Mouse (Mus musculus) neutrophil, adult 65 days (primary cell): ENCODE data around the gene Olfr495. TPM values are rescaled to one million over a fixed set of nuclear protein-coding genes. Genes with fewer than 3 reads are reported as not detected.

Experiments used
- total RNA-seq: library from RNA; stranded (reverse); gene quantifications from 2 replicates; pipeline ENCODE4 v1.2.4, GENCODE M21; 2023

Gene Olfr495
- not detected in 2 replicates for total RNA-seq

DNA sequence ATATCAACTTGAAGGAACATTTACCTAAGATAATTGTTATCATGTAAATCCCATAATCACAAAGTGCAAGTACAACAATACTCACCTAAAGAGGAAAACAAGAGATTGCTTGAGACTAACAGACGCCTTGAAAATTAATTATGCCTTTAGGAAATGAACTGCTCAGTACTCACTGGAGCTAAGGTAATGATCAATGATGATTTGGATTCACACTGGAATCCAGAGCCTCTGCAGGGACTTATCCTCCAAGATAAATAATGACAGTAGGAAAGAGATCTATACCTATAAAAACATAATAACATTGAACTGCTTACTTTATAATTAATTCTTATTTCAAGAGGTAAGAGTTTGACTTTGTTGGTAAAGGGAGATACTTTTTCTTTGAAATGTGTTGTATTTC lies at the start of gene Olfr495:
Olfr495 (plus strand) TSS at position 301 of the 400 bp plus-strand sequence.

DNA sequence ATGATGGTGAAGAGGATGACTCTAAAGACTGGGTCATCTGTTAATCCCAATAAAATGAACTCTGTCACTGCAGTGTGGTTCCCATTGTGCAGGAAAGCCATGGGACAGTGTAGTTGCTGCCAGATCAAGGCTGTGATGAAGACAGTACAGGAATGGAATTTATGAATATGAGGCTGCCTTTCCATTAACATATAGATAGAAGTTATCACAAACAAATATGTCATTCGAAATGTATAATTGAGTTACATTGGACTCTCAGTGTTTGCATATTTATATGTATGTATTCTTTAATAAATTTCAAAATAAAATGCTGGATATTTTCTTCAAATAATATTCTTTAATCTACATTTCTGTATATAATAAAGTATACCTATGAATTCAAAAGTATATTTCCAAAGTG lies 46.1 kb upstream of the Olfr495 start, which contains the start of gene Olfr493:
Olfr493 (minus strand) TSS at position 101 of the 400 bp plus-strand sequence.

DNA sequence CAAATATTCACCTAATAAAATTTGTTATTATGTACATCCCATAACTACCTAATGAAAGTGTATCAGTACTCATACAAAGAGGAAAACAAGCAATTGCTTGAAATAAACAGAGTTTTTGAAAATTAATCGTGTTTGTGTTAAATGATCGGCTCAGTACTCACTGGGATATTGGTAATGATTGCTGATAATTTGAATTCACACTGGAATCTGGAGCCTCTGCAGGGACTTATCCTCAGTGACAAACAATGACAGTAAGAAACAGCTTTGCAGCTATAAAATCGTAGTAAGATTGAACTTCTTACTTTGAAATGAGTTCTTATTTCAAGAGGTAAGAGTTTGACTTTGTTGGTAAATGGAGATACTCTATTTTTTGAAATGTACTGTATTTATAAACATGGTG lies 27.9 kb upstream of the Olfr495 start, which contains the start of gene Olfr494:
Olfr494 (plus strand) TSS at position 301 of the 400 bp plus-strand sequence.

DNA sequence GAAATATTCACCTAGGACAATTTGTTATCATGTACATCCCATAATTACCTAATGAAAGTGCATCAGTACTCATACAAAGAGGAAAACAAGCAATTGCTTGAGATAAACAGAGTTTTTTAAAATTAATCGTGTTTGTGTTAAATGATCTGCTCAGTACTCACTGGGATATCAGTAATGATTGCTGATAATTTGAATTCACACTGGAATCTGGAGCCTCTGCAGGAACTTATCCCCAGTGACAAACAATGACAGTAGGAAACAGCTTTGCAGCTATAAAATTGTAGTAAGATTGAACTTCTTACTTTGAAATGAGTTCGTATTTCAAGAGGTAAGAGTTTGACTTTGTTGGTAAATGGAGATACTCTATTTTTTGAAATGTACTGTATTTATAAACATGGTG lies 27.2 kb downstream of the Olfr495 start, which contains the start of gene Olfr497:
Olfr497 (plus strand) TSS at position 301 of the 400 bp plus-strand sequence.

Other genes with a start within 250 kb of the Olfr495 start
- gene Olfr485, start 233.3 kb upstream of the Olfr495 start, total RNA-seq = not detected in 2 replicates
- not detected in 2 replicates for gene Olfr486, start 220.4 kb upstream of the Olfr495 start, total RNA-seq
- gene Olfr487, start 178.5 kb upstream of the Olfr495 start, total RNA-seq = not detected in 2 replicates
- gene Olfr488, start 134.8 kb upstream of the Olfr495 start, total RNA-seq = not detected in 2 replicates
- not detected in 2 replicates for gene Olfr490, start 104.2 kb upstream of the Olfr495 start, total RNA-seq
- not detected in 2 replicates for gene Olfr491, start 79.7 kb upstream of the Olfr495 start, total RNA-seq
- gene Olfr492, start 69.5 kb upstream of the Olfr495 start, total RNA-seq = not detected in 2 replicates
- gene Olfr493, start 46.2 kb upstream of the Olfr495 start, total RNA-seq = not detected in 2 replicates
- not detected in 2 replicates for gene Olfr494, start 27.8 kb upstream of the Olfr495 start, total RNA-seq
- gene Olfr497, start 27.3 kb downstream of the Olfr495 start, total RNA-seq = not detected in 2 replicates
- gene Olfr498, start 72.2 kb downstream of the Olfr495 start, total RNA-seq = not detected in 2 replicates
- gene Olfr502, start 131.9 kb downstream of the Olfr495 start, total RNA-seq = not detected in 2 replicates
- gene Olfr503, start 151.4 kb downstream of the Olfr495 start, total RNA-seq = not detected in 2 replicates
- gene Olfr504, start 172.6 kb downstream of the Olfr495 start, total RNA-seq = not detected in 2 replicates
- not detected in 2 replicates for gene Olfr506, start 217.6 kb downstream of the Olfr495 start, total RNA-seq
- gene Olfr507, start 228.6 kb downstream of the Olfr495 start, total RNA-seq = not detected in 2 replicates
- not detected in 2 replicates for gene Olfr508, start 236.8 kb downstream of the Olfr495 start, total RNA-seq